Comparison of ENCODE assay signal across 10 mouse cellular contexts in genomic region chr12:104933217-104933616, GRCm38 (mm10).
A peak's percentile ranks its signal among the peaks of the same experiment; 100 is the strongest.
DNase-seq lines count a peak whose midpoint lies in the region; ATAC-seq and TF ChIP-seq lines count a peak whose summit lies in the region.
"Had no signal": no experiment of that assay in that cellular context is flagged by ENCODE, and none has a peak within 500 bp of the region (broad histone marks: within the 10 kb centered on the region; RNA-seq: fewer than 3 reads in every experiment).

No protein-coding gene starts in this region.

- H3K9me3 ChIP-seq in heart, postnatal 0 days (replicated peaks; ENCODE audit: control insufficient read depth, low read length) = peaks cover 4% of the 10 kb centered on the region; the same call in 1 of the 2 replicates
- H3K9me3 ChIP-seq in heart, embryonic 12.5 days (replicated peaks) = peaks cover 4% of the 10 kb centered on the region; the same call in 1 of the 2 replicates
- H3K9me3 ChIP-seq in midbrain, postnatal 0 days (ENCODE audit: low read length) = no peaks in the 10 kb centered on the region
- no peaks in the 10 kb centered on the region for H3K9me3 ChIP-seq in midbrain, embryonic 13.5 days

- ATAC-seq in heart, postnatal 0 days (ENCODE audit: insufficient read depth, low read depth) = no peak
- ATAC-seq in heart, embryonic 12.5 days (ENCODE audit: insufficient number of reproducible peaks, low FRiP score) = no peak
- ATAC-seq in midbrain, postnatal 0 days (ENCODE audit: low FRiP score) = no peak
- no peak for ATAC-seq in midbrain, embryonic 13.5 days
- peak; percentile 52; the same call in 1 of the 2 replicates for ATAC-seq in megakaryocyte, adult 5-6 weeks (ENCODE audit: poor library complexity, severe bottlenecking)
- ATAC-seq: Patski had no signal

- no peak for DNase-seq in heart, postnatal 0 days (ENCODE audit: low spot score)
- no peak for DNase-seq in midbrain, postnatal 0 days (ENCODE audit: low spot score)
- peak; percentile 64 for DNase-seq in ZHBTc4 (ENCODE audit: low read depth, low spot score)
- no peak for DNase-seq in layer of hippocampus, adult 9-10 months (ENCODE audit: low spot score)
- DNase-seq in cerebellum, adult 11 months = no peak

- TF ChIP-seq CTCF in heart, postnatal 0 days (IDR thresholded peaks at IDR 0.05; ENCODE audit: low read depth) = peak; percentile 33
- peak; percentile 48 for TF ChIP-seq CTCF in midbrain, postnatal 0 days (IDR thresholded peaks at IDR 0.05)

- no peaks in the 10 kb centered on the region for H3K27me3 ChIP-seq in heart, postnatal 0 days (ENCODE audit: control insufficient read depth, insufficient read depth, low read length)
- H3K27me3 ChIP-seq in heart, embryonic 12.5 days (replicated peaks) = peaks cover 6% of the 10 kb centered on the region; the same call in 1 of the 2 replicates
- no peaks in the 10 kb centered on the region for H3K27me3 ChIP-seq in midbrain, postnatal 0 days (ENCODE audit: insufficient read depth, low read length)
- peaks cover 2% of the 10 kb centered on the region; the same call in 1 of the 2 replicates for H3K27me3 ChIP-seq in midbrain, embryonic 13.5 days
- H3K27me3 ChIP-seq: embryonic facial prominence, embryonic 13.5 days; Patski had no signal

- no peak overlapping the region for H3K9ac ChIP-seq in heart, postnatal 0 days (replicated peaks; ENCODE audit: low read depth, low read length)
- H3K9ac ChIP-seq in heart, embryonic 12.5 days = no peak overlapping the region
- no peak overlapping the region for H3K9ac ChIP-seq in midbrain, postnatal 0 days (replicated peaks; ENCODE audit: low read length, poor library complexity, severe bottlenecking)
- H3K9ac ChIP-seq in midbrain, embryonic 13.5 days (replicated peaks) = no peak overlapping the region
- H3K9ac ChIP-seq: embryonic facial prominence, embryonic 13.5 days had no signal

- peaks cover 14% of the 10 kb centered on the region for H3K36me3 ChIP-seq in heart, postnatal 0 days (replicated peaks; ENCODE audit: control insufficient read depth, insufficient read depth, low read length)
- no peaks in the 10 kb centered on the region for H3K36me3 ChIP-seq in heart, embryonic 12.5 days
- H3K36me3 ChIP-seq in midbrain, postnatal 0 days (ENCODE audit: insufficient read depth, low read length) = no peaks in the 10 kb centered on the region
- no peaks in the 10 kb centered on the region for H3K36me3 ChIP-seq in midbrain, embryonic 13.5 days

- 46% methylated on average over 2 of the region's 2 CpGs for WGBS in heart, postnatal 0 days
- WGBS in heart, embryonic 12.5 days = 68% methylated on average over 2 of the region's 2 CpGs
- 74% methylated on average over 2 of the region's 2 CpGs for WGBS in midbrain, postnatal 0 days
- WGBS in midbrain, embryonic 13.5 days = 77% methylated on average over 2 of the region's 2 CpGs

- H3K27ac ChIP-seq in heart, postnatal 0 days (ENCODE audit: low read depth) = no peak overlapping the region
- no peak overlapping the region for H3K27ac ChIP-seq in heart, embryonic 12.5 days (ENCODE audit: poor library complexity, severe bottlenecking)
- no peak overlapping the region for H3K27ac ChIP-seq in midbrain, postnatal 0 days (ENCODE audit: low read depth, low read length)
- no peak overlapping the region for H3K27ac ChIP-seq in midbrain, embryonic 13.5 days
- H3K27ac ChIP-seq: embryonic facial prominence, embryonic 13.5 days had no signal

- H3K4me1 ChIP-seq in heart, postnatal 0 days (ENCODE audit: control insufficient read depth, insufficient read depth) = no peaks in the 10 kb centered on the region
- no peaks in the 10 kb centered on the region for H3K4me1 ChIP-seq in heart, embryonic 12.5 days (replicated peaks)
- H3K4me1 ChIP-seq in midbrain, postnatal 0 days (ENCODE audit: insufficient read depth, low read length) = no peaks in the 10 kb centered on the region
- H3K4me1 ChIP-seq in midbrain, embryonic 13.5 days (replicated peaks) = no peaks in the 10 kb centered on the region

- no peak for TF ChIP-seq EP300 in heart, postnatal 0 days (IDR thresholded peaks at IDR 0.05; ENCODE audit: low read depth)

- H3K4me3 ChIP-seq in heart, postnatal 0 days (ENCODE audit: low read depth, low read length) = no peak overlapping the region
- no peak overlapping the region for H3K4me3 ChIP-seq in heart, embryonic 12.5 days
- no peak overlapping the region for H3K4me3 ChIP-seq in midbrain, postnatal 0 days (ENCODE audit: low read depth, low read length)
- no peak overlapping the region for H3K4me3 ChIP-seq in midbrain, embryonic 13.5 days (replicated peaks)
- H3K4me3 ChIP-seq: embryonic facial prominence, embryonic 13.5 days had no signal

- no peak overlapping the region for H3K4me2 ChIP-seq in heart, postnatal 0 days (ENCODE audit: low read depth, low read length)
- H3K4me2 ChIP-seq in heart, embryonic 12.5 days = no peak overlapping the region
- no peak overlapping the region for H3K4me2 ChIP-seq in midbrain, postnatal 0 days (ENCODE audit: low read depth, low read length, poor library complexity, severe bottlenecking)
- H3K4me2 ChIP-seq in midbrain, embryonic 13.5 days (replicated peaks) = no peak overlapping the region
- H3K4me2 ChIP-seq: embryonic facial prominence, embryonic 13.5 days had no signal
